Mouse (Mus musculus) gastrocnemius, postnatal 10 days (tissue): Measurements from ENCODE around the gene Neurod2. TPM values are rescaled to one million over a fixed set of nuclear protein-coding genes. Genes with fewer than 3 reads are reported as not detected.

Experiments used
- DNase-seq: peaks from one replicate; pipeline ENCODE4 v3.0.0; 2021; ENCODE audit warnings: mixed read lengths
- total RNA-seq, 2 experiments: library from RNA; stranded (reverse); gene quantifications; 2 replicates each; pipeline ENCODE4 v1.2.3; 2021

The Neurod2 gene
- total RNA-seq, 2 experiments from 2014 or later, result not detected

DNA sequence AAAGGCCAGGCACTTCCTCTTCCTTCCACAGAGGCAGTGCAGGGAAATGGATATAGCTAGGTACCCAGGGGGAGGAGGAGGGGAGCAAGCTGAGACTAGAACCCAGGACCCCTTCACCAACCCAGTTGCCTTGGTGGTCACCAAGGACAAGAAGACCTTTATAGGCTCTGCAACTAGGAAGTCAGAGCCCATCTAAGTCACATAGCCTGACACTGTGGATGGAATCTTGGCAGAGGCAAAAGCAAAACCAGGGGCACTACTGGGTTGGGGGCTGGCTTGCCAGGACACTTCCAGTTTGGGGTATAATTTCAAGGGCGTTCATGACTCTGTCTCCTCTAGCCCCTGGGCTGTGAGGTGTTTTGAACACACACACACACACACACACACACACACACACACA, 2.0 kb upstream of the Neurod2 start:
- no peak for DNase-seq

DNA sequence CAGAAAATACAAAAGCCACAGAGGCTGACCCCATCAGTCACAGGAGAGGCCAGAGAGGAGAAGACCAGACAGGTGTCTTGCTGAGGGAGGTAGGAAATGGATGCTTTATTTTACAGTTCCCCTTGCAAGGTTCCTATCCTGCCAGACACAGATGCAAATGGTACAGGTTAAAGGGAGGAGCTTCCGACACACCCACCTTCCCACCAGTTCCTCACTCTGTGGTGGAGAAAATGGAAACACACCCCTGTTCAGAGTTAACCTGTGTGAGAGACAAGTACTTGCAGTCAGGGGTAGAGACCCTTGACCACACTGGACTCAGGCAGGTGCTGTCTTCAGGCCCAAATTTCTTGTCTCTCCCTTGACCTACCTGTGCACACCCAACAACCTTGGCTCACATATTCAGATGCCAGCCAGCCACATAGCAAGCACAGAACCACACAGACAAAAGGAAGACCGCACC, 1.3 kb upstream of the Neurod2 start:
- no peak for DNase-seq

DNA sequence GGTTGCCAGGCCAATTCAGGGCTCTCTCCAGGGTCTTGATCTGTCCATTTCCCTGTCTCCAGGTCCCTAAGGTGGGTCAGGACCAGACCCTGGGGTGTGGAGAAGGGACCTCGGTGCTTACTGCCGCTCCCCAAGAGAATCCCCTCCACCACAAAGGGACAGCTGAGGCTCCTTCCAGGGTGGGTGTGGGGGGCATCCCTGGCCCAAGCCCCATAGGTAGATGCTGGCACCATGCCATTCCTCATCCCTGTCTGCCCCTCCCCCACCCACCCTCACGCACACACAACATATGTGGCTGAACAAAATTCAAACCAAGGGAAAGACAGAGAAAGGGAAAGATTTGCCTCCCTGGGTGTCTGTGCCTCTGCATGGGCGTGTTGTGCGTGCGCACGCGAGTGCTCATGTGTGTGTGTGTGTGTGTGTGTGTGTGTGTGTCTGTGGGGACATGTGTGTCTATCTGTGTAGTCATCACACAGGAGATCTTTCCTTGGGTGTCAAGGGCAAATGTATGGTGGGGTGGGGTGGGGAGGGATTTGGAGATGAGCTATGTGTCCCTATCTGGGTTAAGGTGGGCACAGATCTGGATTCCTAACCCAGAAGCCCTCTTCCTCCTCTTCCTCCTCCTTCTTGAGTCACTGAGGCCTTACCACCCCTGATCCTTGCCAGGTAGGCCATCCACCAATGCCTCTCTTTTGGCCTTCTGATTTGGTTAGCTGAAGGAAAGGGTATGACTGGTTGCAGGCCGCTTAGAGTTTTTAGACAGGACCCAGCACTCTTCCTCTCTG, 704 bp upstream of the Neurod2 start:
- DNase-seq, result no peak

DNA sequence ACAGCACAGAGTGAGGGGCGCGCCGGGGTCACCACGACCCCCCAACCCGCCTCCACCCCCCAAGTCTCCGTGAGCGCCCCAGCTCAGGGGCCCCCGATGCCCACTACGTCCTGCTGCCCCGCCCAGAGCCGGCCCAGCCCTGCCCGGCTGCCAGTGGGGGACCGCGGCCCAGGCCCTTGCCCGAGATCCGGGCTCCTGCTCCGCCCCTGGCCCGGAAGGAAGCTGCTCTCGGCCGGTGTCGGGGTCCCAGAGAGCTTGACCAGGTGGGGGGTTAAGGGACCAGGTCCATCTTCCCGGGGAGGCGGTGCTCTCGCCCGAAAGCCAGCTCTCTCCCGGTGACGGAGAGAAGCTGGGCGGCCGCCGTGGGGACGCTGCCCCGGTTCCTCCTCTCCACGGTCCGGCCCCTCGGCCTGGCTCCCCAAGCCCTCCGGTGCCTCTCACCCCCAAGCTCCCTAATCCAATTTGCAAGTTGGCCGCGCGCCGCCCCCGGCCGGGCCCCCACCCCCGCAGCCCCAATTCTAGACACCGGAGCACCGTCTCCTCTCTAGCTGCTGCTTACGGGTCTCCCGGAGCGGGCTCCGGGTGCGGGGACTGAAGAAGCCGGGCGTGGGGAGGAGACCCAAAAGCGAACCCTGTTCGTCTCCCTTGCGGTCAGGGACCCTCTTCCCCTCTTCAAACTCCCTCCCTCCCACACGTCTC, 928 bp downstream of the Neurod2 start:
- DNase-seq, result no peak

DNA sequence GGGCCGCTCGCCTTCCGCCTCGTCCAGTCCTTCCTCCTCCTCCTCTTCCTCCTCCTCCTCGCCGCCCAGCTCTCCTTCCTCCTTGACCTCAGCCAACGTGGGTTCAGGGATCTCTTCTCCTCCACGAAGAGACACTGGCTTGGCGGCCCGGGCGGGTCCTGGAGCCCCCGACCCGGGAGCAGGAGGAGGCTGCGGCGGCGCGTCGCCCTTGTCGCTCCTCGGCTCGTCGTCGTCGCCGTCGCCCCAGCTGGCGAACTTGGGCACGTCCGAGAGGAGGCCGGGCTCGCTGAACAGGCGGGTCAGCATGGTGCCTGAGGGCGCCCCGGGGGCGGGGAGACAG, 1.4 kb downstream of the Neurod2 start:
- no peak for DNase-seq

DNA sequence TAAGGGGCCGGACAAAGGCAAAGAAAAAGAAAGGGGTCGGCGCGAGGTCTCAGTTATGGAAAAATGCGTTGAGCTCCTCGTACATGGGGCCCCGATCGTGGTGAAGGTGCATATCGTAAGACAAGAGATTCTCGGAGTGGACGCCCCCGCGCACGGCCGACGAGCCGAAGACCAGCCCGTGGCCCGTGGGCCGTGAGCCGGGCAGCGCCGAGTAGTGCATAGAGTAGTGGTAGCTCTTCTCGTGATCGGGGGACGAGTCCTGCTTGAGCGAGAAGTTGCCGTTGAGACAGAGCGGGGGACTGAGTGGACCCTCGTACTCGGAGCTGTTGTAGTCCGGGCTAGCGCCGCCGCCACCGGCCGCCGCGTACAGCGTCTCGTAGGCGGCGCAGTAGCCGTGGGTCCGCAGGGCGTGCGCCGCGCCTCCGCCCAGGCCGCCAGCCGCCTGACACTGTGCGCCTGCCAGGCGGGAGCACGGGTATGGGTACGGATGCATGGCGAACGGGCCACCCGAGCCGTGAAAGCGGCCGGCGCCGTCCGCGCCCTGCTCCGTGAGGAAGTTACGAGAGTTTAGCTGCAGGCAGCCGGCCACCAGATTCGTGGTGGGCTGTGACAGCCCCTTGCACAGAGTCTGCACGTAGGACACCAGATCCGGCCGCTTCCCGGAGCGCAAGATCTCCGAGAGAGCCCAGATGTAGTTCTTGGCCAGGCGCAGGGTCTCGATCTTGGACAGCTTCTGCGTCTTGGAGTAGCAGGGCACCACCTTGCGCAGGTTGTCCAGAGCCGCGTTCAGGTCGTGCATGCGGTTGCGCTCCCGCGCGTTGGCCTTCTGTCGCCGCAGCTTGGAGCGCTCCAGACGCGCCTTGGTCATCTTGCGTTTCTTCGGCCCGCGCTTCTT, 2.1 kb downstream of the Neurod2 start:
- DNase-seq, result no peak

DNA sequence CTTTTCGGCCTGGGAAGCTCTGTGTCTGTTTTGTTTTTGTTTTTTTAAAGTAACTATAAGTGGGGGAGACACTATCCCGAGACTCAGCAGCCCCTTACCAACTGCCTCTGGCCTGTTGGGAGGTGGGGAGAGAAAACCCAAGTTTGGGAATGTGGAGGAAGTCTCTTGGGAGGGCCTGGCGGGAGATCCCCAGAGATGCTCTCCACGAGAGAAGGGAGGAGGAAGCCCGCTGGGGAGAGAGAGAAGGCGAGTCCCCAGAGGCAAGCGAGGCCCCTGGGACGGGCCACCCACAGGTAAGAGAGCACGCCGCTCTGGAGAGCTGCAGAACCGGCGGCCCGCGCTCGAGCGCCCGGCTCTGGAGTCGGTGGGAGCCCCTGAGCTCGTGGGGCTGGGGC, 2.7 kb downstream of the Neurod2 start:
- DNase-seq, result no peak

DNA sequence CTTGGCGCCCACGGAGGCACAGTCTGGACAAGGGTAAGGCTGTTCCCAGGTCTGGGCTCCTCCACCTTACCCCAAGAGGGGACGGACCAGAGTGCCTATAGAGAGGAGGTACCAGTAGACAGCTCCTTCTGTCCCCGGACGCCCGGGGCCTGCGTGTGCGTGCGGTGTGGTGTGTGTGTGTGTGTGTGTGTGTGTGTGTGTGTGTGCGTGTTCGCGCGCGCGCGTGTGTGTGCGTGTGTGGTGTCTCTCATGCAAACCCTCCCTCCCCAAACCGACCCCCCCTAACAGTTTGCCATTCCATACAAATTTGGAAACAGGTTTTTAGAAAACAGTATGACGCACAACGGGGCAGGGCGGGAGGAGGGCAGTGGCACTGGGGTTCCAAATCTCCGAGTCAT, 3.6 kb downstream of the Neurod2 start:
- no peak for DNase-seq

DNA sequence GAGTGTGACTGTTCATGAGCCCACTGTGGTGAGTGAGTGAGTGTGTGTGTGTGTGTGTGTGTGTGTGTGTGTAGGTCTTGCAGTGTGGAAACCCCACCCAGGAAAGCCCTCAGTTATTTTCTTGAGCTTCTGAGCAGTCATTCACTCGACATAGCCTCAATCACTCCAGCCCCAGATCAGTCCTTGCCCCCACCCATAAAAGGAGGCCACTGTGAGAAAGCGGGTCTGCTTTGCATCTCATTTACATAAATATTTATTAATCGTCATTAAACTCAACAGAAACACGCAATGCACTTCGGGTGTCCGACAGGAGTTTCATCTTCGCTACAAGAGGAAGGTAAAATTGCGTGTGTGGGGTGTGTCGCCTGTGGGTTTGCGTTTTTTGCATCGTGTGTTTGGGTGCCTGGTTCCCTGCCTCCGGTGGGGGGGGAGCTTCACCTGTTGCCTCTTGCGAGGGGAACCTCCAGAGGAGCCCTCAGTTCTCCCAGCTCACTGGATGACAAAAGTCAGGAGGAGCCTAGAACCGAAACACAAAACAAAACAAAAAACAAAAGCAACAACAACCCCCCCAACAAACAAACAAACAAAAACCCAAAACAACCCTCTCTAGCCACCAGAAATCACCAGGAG, 4.1 kb downstream of the Neurod2 start:
- DNase-seq, result no peak

DNA sequence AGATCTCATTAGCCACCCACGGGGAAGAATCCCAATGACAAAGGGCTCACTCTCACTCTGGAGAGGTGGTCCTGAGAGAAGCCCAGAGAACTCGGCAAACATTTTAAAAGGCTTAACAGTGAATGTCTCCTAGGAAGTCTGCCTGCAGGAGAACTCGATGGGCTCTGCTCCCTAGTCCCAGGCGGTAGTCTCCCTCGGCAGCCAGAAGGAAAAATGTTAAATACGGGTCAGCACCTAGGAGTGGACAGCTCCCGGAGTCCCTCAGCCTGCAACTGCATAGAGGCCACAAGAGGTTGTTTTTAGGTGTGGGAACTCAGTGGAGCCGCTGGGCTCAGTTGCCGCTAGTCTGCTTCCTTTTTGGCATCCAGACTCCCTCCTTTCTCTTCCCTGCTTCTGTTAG, 5.5 kb downstream of the Neurod2 start:
- no peak for DNase-seq

DNA sequence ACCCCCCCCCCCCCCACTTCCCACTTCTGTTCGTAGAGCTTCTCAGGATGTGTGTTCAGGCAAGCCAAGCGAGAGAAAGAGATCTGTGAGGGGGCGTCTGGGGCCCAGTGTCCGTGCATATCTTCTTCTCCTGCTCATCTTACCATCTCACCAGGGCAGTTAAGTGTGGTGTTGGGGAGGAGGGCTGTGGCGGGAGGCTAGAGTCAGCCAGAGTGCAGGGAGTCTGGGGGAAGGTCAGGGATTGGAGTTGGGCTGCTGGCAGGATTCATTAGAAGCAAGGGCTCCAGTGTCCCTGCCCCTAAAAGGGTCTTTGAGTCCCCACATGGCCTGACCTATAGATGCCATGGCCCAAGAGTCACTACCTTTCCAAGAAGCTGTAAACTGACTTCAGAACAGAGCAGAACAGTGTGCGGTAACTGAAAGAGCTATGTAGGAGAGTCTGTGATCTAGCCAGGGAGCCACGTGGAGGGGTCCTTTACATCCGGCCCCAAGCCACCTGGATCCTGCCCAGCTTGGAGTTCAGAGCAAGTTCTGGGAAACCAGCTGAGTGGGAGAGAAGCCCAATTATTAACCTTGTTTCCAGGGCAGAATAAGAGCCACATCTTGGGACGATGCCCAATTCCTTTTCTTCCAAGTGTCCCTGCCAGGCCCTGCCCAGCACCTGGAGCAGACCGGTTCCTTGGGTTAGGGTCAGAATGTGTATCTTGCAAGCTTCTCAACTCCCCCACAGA, 6.1 kb downstream of the Neurod2 start:
- DNase-seq, result no peak

DNA sequence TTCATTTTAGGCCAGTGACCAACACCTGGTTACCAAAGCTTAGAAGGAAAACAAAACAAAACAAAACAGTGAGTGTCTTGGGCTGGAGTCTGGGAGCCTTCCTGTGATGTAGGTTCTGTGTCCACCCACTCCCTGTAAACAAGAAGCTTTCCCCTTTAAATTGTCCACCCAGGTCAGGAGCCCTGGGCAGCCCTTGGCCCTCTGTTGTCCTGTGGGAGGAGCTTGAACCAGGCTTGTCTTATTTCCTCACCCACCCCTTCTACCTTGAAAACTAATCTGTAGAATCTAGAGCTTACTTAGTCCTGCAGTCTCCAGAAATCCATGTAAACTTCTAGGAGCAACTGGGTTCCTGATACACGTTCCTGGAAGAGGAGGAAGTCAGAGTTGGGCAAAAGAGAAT, 7.3 kb downstream of the Neurod2 start:
- DNase-seq, result no peak

DNA sequence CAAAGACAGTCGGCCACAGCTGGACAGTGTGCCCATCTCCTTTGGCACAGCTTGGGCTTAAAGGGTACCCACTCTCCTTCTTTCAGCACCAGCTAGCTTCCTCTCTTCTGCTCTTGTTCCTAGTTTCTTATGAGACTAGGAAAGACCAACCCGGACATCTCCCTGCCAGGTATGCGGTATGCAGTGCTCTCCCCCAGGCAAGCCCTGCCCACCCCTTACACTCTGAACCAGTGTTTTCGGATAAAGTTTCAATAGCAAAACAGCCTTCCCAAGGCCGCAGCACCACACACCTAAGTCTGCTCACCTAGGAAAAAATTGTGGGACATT, 7.8 kb downstream of the Neurod2 start:
- DNase-seq, result no peak

DNA sequence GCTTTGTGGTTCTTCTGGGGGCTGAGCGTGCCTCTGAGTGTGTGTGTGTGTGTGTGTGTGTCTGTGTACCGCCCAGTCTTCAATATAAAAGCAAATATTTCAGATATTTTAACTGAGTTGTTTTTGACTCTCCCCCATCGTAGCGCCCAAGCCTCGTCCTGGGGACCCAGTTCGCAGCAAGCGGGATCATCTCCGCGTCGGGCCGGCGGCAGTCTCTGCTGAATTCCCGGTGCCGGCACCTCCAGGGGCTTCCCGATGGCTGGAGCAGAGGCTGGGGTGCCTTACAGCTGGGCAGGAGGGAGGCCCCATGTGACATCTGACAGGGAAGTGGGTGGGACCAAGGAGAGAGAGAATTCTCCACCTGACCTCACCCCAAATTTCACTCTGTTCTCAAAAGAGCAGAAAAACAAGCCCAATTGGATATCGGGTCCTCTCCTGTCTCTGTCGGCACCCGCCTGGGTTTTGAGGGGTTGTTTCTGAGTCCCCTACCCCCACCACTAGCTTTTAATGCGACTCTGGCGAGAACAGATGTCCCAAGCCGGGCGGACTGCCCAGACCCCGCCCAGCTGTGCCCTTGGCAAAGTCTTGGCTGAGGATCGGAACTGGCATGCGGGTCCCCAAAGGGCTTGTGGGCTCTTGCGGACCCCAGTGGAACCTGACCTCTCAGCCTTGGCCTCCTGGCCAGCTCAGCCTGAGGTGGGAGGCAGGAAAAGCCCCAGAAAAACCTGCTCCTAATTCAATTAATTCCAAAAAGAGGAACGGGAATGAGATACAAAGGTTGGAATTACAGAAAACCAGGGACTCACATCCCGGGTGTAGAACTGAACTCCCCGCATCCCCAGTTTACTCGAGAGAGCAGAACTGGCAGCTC, 8.4 kb downstream of the Neurod2 start:
- DNase-seq, result no peak

DNA sequence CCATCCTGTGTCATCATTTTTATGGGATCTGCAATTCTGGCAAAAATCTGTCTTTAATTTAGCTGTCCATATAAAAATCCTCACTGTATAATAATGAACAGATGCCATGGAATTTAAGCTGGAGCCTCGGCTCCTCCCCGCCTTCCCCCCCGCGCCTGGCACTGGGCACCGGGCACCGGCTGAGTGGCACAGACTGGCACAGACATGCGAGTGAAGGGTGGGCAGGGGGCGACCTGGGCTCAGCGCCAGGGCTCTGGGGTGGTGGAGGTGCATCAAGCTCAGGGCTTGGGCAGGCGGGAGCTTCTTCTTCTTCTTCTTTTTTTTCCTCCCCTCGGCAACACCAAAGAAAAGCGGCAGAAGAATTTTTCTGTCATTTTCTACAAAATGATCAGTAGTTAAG, 9.1 kb downstream of the Neurod2 start:
- no peak for DNase-seq

DNA sequence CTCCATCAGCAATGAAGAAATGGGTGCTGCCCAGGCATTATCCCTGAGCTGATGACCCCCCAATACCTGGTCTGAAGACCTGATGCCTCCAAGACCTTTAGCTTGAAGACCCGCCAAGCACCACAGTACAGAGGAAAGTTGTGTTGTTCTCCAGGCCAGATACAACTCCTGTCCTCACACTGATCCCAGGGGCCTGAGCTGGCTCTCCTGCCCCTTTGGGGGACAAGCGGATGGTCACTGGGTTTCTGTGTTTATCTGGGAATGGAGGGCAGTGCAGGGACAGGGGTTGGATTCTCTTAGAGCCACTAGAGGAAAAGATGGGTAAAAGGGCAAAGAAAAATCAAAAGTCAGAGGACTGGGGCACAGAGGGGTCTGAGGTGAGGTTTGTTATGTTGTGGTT, 9.5 kb downstream of the Neurod2 start:
- no peak for DNase-seq

DNA sequence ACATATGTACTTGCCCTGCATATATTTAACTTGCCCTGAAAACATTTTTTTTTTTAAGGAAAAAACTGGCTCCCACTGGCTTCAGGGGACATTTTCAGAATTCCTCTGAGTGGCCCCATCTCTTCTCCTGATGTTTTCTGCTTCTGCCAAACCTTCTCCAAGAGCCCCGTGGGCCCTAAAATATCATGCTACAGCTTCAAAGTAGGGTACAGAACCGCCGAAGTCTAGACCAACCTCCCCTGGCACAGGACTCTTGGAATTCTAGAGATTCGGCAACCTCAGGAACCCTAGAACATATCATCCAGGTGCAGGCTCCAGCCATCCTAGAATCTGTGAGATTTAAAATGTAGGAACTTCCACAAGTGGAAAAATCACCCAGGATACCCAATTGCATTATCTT, 9.9 kb downstream of the Neurod2 start:
- no peak for DNase-seq

DNA sequence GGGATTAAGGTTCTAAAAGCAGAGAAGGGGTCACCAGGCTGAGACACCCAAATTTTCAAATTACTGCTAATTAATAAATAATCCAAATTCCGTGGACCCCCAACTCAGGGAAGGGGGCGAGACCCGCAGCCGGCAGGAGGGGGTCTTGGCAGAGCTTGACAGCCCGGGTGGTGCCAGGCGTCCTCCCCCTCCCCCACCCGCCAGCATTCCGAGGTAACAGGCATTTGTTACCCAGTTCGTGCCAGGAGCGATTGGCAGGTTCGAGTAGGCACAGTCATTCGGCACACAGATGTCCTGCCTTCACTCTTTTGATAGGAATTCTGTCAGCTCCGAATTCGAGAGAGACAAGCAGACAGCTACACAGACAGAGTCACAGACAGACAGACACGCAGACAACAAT, 10.3 kb downstream of the Neurod2 start:
- DNase-seq, result no peak

DNA sequence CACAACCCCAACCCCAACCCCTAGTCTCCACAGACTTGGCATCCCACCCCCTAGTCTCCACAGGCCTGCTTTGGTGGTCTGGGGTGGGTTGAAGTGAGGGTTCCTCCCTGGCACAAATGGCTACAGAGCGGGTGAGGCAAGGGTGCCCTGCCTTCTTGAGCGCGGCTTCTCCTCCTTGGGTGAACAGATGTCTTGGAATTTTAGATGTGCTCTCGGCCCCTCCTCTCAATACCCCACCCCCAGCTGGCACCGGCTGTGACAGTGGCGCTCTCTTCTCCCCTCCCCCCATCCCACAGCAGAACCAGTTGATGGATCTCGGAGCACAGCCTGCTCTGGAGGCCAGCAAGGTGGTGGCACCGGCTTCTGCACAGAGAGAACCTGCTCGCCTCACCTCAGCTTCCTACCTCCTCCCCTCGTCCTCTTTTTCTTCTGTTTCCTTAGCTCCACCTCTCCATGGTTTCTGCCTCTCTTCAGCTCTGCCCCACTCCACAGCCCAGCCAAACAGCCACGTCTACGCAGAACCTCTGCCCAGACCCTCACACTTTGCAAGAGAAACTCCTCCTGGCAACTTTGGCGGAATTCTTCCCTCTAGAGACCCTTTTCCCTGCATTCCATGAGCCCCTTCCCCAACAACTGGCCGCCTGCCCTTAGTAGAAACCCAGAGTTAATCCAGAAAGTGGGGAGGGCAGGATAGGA, 10.9 kb downstream of the Neurod2 start:
- DNase-seq, result no peak

DNA sequence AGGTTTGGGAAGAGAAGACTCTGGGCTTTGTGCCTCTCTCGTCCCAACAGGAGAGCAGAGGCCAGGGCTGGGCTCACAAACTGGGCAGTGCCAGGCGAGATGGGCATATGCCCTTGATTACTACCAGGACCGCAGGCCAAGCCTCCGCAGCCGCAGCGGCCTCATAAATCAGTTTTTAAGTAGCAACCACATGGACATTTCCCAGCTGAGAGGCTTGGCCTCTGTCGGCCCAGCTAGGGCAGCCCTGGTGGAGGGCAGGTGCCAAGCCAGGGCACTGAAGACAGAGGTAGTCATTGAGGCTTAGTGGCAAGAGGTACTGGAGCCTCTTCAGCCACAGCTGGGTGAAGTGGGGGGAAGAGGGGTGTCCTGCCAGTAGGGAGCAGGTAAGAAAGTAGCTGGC, 12.0 kb downstream of the Neurod2 start:
- DNase-seq, result no peak
